Mouse (Mus musculus) right cerebral cortex, postnatal 36 days (tissue): ENCODE results near the gene Fkbp5.

Source experiments
- DNase-seq, 2 experiments: peaks; one replicate each; pipeline ENCODE4 v3.0.0; 2022; ENCODE audit warnings: low spot score in 2 of 2, mixed read lengths in 1 of 2

Gene Fkbp5

DNA sequence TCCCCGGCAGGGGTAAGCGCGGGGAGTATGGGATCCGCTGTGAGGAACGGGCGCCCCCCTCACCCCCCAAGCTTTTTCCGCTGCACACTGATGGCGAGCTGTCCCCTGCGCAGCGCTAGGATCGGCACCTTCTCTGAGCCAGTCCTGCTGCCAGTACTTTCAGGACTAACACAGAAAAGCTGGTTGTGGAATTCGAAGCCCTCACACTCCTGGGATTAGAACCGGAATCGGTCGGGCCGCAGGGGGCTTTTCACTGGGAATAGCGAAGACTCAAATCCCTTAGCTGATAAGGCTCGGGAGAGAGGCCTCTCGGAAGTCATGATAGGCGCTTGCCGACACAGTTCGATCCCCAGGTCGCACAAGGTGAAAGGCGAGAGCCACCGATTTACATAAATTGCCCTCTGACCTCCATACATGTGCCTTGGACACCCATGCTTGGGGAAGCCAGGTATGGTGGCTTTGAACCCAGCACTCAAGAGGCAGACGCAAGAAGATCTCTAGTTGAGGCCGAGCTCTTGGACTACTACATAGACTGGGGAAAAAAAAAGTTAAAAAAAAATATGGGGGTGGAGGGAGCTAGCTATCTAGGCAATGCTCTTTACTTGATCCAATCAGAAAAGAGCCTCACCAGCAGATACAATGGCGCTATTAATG, 6.2 kb upstream of the Fkbp5 start:
- DNase-seq, result no peak

- DNase-seq, result peak; percentile 93
Measured at GRCm38 (mm10) chr17:28522623-28523354, 5.5 kb upstream of the Fkbp5 start.

- no peak for DNase-seq
Measured at GRCm38 (mm10) chr17:28521920-28522319, 4.6 kb upstream of the Fkbp5 start.

GRCm38 (mm10) chr17:28521071-28521726, 3.9 kb upstream of the Fkbp5 start:
- no peak for DNase-seq

DNA sequence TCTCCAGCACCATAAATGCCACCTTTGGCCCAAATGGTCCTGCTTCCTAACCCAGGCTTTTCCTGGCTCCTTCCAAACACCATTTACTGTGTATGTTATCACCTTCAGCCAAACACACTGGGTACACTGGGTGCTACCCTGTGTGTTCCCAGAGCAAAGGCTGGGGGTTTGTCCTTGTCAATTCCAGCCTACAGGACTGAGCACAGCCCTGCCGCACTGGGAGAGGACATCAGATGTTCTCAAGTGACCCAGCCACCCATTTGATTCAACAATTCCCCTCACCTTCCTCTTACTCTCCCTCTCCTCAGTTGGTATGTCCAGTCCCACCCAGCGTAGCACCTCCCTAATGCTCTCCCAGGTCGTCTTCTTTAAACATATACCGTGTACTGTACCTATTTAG, 3.2 kb upstream of the Fkbp5 start:
- DNase-seq, result no peak

GRCm38 (mm10) chr17:28519827-28520226, 2.5 kb upstream of the Fkbp5 start:
- DNase-seq, result no peak

DNA sequence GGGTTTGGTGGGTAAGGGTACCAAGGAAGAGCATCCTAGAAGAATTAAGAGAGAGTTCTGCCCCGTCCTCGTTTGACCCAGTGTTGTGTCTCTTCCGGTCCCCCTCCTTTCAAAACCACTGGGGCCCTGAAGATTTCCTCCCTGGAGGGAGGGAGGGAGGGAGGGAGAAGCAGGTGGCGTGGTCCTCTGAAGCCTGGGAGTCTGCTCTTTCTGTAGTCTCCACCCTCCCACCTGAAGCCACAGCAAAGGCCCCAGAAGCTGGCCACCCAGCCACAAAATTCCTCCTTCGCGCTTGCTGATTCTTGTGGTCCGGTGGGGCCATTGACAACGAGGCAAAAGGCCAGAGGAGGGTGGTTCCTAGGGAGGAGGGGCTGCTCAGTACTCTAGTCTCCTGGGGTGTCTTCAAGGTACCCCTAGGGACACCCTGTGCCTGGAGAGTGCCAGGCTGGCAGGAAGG, 1.3 kb upstream of the Fkbp5 start:
- no peak for DNase-seq

DNA sequence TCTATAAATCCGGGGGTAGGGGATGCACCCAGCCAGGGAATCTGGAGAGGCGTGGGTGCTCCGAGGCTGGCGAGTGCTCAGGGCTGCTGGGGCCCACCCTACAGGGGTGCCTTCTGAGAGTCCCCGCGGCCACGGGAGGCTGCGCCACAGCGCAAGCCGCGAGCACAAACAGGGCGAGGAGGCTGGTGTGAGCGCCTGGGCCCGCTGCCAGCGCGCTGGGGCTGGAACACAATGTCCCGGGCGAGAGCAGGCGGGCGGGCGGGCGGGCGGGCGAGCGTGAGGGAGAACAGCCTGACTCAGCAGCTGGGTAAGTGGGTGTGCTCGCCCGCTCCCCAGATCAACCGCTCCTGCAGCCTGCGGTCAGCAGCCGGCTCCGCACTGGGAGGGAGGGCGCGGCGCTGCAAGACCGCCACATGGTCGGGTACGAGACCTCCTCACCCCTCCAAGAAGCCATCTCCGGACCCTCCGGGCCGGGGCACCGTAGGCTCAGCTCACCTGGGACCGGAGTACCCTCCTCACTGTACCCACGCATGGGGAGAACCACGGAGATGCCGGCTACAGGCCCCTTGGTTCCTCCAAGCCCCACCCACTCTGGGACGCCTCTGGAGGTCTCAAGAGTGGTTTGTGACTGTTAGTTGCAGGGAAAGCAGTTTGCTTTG, 758 bp upstream of the Fkbp5 start:
- peak; percentile 84 to 87 for DNase-seq

DNA sequence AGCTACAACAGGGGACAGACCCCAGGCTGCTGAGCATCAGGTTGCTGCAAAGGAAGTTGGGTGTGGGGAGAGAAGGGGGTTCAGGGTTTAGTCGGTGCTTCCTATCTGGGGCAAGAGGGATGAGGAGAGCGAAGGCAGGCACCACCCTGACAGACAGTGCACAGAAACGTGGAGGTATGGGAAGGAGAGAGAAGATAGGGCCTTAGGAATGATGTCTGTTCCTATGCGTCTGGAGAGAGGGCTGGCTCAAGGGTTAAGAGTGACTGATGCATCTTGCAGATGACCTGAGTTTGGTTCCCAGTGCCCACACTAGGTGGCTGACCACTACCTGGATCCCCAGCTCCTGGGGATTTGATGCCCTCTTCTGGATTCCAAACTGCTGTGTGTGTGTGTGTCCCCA, 446 bp downstream of the Fkbp5 start:
- DNase-seq, result no peak

- DNase-seq, result no peak
Measured at GRCm38 (mm10) chr17:28515431-28516341, 1.6 kb downstream of the Fkbp5 start.

- DNase-seq, result no peak
Measured at GRCm38 (mm10) chr17:28514555-28514954, 2.8 kb downstream of the Fkbp5 start.

DNA sequence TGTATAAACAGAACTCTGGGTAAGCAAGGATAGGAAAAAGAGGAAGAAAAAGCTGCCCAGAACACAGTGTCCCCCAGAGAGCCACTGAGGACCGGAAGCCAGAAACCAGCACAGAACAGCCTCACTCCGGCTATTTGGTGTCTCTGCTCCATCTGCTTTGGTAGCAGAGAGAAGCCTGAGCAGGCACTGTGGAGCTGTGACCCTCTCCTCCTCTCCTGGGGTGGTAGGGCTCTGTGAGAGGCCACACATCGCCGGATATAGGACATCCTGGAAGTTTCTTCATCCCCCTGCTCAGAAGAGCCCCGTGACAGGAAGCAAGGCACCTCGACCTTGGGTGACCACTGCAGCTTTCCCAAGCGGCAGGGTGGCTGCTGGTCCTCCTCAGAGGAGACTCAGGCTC, 3.5 kb downstream of the Fkbp5 start:
- DNase-seq, result no peak

DNA sequence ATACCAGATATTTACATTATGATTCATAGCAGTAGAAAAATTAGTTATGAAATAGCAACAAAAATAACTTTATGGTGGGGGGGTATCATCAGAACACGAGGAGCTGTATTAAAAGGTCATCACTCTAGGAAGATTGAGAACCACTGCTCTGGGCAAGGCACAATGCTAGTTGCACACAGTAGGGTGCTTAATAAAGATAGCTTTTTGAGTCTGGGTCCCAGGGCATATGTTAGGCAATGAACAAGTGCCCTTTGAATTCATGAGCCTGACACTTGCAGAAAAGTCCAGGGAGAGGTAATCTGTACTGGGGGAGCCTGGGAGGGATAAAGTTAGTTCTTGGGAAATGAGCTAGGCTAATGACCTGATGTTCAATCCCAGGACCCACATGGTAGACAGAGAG, 4.0 kb downstream of the Fkbp5 start:
- DNase-seq, result no peak

DNA sequence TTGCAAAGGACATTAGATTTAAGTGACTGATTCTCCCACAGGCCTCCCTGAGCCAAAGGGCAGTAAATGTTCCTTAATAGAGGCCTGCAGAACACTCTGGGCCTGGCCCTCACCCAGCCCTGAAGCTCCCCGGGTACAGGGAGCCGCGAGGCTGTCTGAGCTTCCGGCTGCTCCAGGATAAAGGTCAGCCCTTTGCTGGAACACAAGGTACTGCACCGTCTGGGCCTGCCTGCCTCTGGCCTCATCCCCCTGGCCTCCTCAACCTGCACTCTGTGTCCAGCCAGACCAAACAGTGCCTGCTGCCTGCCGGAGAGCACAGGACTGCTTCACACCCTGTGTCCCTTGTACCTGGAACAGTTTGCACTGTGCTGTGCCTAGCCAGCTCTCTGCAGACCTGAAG, 4.6 kb downstream of the Fkbp5 start:
- no peak for DNase-seq

DNA sequence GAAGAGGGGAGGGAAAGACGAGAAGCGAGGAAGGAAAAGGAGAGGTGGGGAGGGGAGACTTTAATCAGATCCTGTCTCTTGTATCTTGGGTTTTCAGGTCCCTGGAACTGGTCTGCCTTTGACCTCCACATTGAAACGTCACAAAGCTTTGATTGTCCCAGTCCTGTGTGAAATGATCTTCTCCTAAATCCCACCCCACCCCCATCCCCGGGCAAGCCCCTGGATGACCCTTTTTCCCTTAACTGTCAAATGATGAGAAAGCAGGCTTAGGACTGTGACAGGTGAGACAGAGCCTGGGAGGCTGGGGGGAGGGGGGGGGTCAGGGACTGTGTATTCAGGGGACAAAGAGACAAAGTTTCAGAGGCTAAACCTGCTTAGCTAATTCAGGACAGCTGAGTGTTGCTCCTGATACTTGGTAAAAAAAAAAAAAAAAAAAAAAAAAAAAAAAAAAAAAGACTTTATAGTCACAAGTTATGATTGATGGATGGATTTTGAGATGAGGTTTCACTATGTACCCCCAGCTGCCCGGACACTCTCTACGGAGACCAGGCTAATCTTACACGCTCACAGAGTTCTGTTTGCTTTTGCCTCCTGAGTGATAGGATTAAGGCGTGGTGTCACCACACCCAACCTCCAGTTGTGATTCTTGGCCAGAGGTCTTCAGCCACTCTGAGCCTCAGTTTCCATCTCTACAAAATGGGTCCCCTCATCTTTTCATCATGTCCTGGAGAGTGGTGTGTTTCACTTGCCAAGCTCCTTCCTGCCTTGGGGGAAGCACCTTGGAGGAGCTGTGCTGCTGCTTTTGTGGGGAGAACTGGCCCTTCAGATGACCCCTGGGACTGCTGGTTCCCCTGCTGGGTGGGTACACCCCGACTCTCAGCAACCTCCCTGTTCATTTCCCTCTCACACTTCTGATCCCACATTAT, 5.4 kb downstream of the Fkbp5 start:
- DNase-seq, result no peak

GRCm38 (mm10) chr17:28510445-28511342, 6.6 kb downstream of the Fkbp5 start:
- DNase-seq, result no peak

DNA sequence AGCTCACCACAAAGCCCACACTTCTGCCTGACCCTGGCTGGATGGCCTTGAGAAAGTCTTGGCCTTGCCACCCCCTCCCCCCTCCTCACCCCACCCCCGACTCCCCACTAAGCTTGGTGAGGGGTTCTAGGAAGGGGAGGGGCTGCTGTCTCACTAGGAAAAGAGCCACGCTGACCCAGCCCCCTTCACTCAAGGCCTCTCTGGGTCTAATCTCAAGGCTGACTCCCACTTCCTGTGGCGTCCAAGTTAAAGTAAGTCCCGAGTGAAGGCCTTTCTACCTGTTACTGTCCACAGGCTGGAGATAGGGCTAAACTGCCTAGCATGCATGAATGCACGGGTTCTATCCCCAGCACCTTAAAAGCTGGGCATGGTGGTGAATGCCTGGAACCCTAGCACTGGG, 9.8 kb downstream of the Fkbp5 start:
- no peak for DNase-seq

- no peak for DNase-seq
Measured at GRCm38 (mm10) chr17:28506895-28507294, 10.4 kb downstream of the Fkbp5 start.

- DNase-seq, result no peak
Measured at GRCm38 (mm10) chr17:28505591-28505990, 11.7 kb downstream of the Fkbp5 start.
